Mouse (Mus musculus) urinary bladder, postnatal 4 days (tissue): ENCODE measurements around the gene Nmd3.

Experiments used
- DNase-seq, 2 experiments: peaks; one replicate each; pipeline ENCODE4 v3.0.0; 2021 to 2022; ENCODE audit warnings: low spot score in 2 of 2

Nmd3 gene

GRCm38 (mm10) chr3:69763630-69764565, 42.1 kb downstream of the Nmd3 start:
- no peak for DNase-seq

GRCm38 (mm10) chr3:69765206-69765605, 43.4 kb downstream of the Nmd3 start:
- DNase-seq, result no peak

- no peak for DNase-seq
Measured at GRCm38 (mm10) chr3:69769150-69769549, 47.4 kb downstream of the Nmd3 start.

- no peak for DNase-seq
Measured at GRCm38 (mm10) chr3:69773356-69773755, 51.6 kb downstream of the Nmd3 start.

GRCm38 (mm10) chr3:69779246-69779796, 57.5 kb downstream of the Nmd3 start:
- DNase-seq, result no peak

GRCm38 (mm10) chr3:69792823-69793417, 71.1 kb downstream of the Nmd3 start:
- DNase-seq, result no peak

GRCm38 (mm10) chr3:69797533-69797932, 75.7 kb downstream of the Nmd3 start:
- DNase-seq, result no peak

GRCm38 (mm10) chr3:69797969-69798368, 76.2 kb downstream of the Nmd3 start:
- no peak for DNase-seq

GRCm38 (mm10) chr3:69799096-69799495, 77.3 kb downstream of the Nmd3 start:
- no peak for DNase-seq

GRCm38 (mm10) chr3:69800829-69801384, 79.1 kb downstream of the Nmd3 start:
- DNase-seq, result no peak

GRCm38 (mm10) chr3:69803137-69803536, 81.4 kb downstream of the Nmd3 start:
- DNase-seq, result no peak
